Mouse (Mus musculus) megakaryocyte, embryonic 14.5 days (primary cell): ENCODE measurements at regions not wholly inside any gene's neighbourhood (a gene's known extent, or its start where the extent isn't known, plus 50 kb on each side); places are given as distances from the start of the nearest gene placed in this dataset.

ENCODE experiments used
- FLI1 ChIP-seq: IDR thresholded peaks from 2 replicates; pipeline ENCODE4 v1.6.1; 2012; ENCODE audit warnings: low read length, inconsistent platforms, mixed read lengths
- GATA1 ChIP-seq: IDR thresholded peaks from 3 replicates; pipeline ENCODE4 v1.6.1; 2012; ENCODE audit warnings: mixed read lengths, low read length, inconsistent platforms, borderline replicate concordance

- TF ChIP-seq GATA1 (no peak), FLI1 (no peak)
These were observed 157.9 kb upstream of the Gap43 start for GRCm38 (mm10) chr16:42498368-42498767.
